Mouse (Mus musculus): ENCODE data around the gene Etv6.

DNA sequence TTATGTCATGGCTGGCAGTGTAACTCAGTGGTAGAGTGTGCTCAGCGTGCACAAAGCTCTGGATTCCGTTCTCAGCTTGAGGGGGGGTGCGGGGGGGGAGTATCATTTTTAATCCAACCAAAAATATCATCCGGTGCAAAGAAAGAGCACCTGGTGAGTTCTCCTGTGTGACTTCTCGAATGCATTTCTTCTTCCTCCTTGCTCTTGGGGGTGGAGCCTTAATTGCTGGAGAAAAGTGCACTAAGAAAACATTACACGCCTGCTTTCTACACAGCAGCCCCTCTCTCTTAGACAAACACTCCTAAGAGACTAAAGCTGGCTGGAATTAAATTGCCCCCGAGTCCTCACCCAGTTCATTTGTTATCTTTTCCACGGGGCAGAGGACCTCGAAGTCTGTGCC is 139.6 kb downstream of the Etv6 start:
- no peak for TF ChIP-seq POLR2A (IDR thresholded peaks at IDR 0.05; ENCODE audit: low read depth, low read length)
- TF ChIP-seq CTCF (conservative IDR thresholded peaks at IDR 0.05; ENCODE audit: insufficient read depth, insufficient read length, low read depth, low read length) = no peak

Data from kidney, adult 2 months (tissue).